ENCODE assay signal across 21 mouse cellular contexts in the genomic region with DNA sequence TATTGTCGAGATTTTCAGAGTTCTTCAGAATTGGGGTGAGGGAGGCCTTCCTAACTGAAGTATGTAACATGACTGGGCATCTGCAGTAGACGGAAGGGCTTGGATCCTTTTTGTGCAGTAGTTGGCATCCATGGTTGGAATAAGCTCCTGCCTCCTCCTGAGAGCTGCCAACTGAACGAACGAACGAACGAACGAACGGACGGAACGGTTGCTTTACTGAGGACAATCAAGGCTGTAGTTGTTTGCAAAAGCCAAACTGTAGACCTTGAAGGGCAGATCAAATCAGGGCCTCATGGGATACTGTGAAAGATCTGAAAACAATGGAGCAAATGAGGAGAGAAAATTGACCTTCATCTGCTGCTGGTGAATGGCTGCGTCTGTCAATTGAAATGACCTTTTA. TPM values are rescaled to one million over a fixed set of nuclear protein-coding genes. Genes with fewer than 3 reads are reported as not detected.
DNase-seq lines count a peak whose midpoint lies in the region; ATAC-seq and TF ChIP-seq lines count a peak whose summit lies in the region.
"Had no signal": no experiment of that assay in that cellular context is flagged by ENCODE, and none has a peak within 500 bp of the region (broad histone marks: within the 10 kb centered on the region; RNA-seq: fewer than 3 reads in every experiment).

No protein-coding gene starts in this region.

- H3K4me3 ChIP-seq in forebrain, postnatal 0 days (ENCODE audit: low read depth, low read length) = no peak overlapping the region
- H3K4me3 ChIP-seq in forebrain, embryonic 10.5 days = no peak overlapping the region
- H3K4me3 ChIP-seq in layer of hippocampus, adult 2 months = no peak overlapping the region
- no peak overlapping the region for H3K4me3 ChIP-seq in intestine, postnatal 0 days (ENCODE audit: low read depth, low read length)
- H3K4me3 ChIP-seq: gastrocnemius, adult 2 months; heart, embryonic 13.5 days; limb, embryonic 12.5 days; liver, embryonic 12.5 days had no signal

- no peak overlapping the region for H3K27ac ChIP-seq in forebrain, postnatal 0 days (ENCODE audit: low read depth, low read length)
- H3K27ac ChIP-seq in forebrain, embryonic 10.5 days = no peak overlapping the region
- H3K27ac ChIP-seq in layer of hippocampus, adult 2 months = peak overlapping the region; percentile 84
- H3K27ac ChIP-seq in intestine, postnatal 0 days (ENCODE audit: low read depth, low read length) = no peak overlapping the region
- H3K27ac ChIP-seq: gastrocnemius, adult 2 months; heart, embryonic 13.5 days; limb, embryonic 12.5 days; liver, embryonic 12.5 days had no signal

- WGBS in forebrain, postnatal 0 days = 16% methylated on average over 11 of the region's 11 CpGs
- 67% methylated on average over 11 of the region's 11 CpGs for whole genome bisulfite sequencing in forebrain, embryonic 10.5 days
- WGBS in intestine, postnatal 0 days = 85% methylated on average over 11 of the region's 11 CpGs

- H3K4me1 ChIP-seq in forebrain, postnatal 0 days (ENCODE audit: insufficient read depth) = no peaks in the 10 kb centered on the region
- H3K4me1 ChIP-seq in forebrain, embryonic 10.5 days = peaks cover 18% of the 10 kb centered on the region
- H3K4me1 ChIP-seq in intestine, postnatal 0 days (replicated peaks; ENCODE audit: control insufficient read depth, insufficient read depth, low read length) = no peaks in the 10 kb centered on the region
- H3K4me1 ChIP-seq: heart, embryonic 13.5 days; limb, embryonic 12.5 days; liver, embryonic 12.5 days had no signal

- no peaks in the 10 kb centered on the region for H3K36me3 ChIP-seq in forebrain, postnatal 0 days (ENCODE audit: insufficient read depth)
- peaks cover 13% of the 10 kb centered on the region for H3K36me3 ChIP-seq in forebrain, embryonic 10.5 days (replicated peaks)
- H3K36me3 ChIP-seq in intestine, postnatal 0 days (ENCODE audit: control insufficient read depth, insufficient read depth) = no peaks in the 10 kb centered on the region
- H3K36me3 ChIP-seq: heart, embryonic 13.5 days; limb, embryonic 12.5 days; liver, embryonic 12.5 days had no signal

- no peak overlapping the region for H3K9ac ChIP-seq in forebrain, postnatal 0 days
- no peak overlapping the region for H3K9ac ChIP-seq in intestine, postnatal 0 days (ENCODE audit: low read depth, low read length)
- H3K9ac ChIP-seq: heart, embryonic 13.5 days; limb, embryonic 12.5 days; liver, embryonic 12.5 days had no signal

- peak; percentile 28 for DNase-seq in adrenal gland, adult 2 months
- no peak for DNase-seq in adrenal gland, postnatal 10 days
- no peak for DNase-seq in forebrain, postnatal 0 days
- DNase-seq in forebrain, embryonic 10.5 days (ENCODE audit: extremely low spot score, low spot score) = no peak
- no peak for DNase-seq in layer of hippocampus, adult 2 months (ENCODE audit: low spot score in 2 of 2)
- DNase-seq in layer of hippocampus, postnatal 36 days = no peak
- DNase-seq in retina, postnatal 1 day = peak; percentile 92
- DNase-seq: cerebellum, adult 9-11 months; embryo, embryonic 11 days; gastrocnemius, adult 2 months; kidney, postnatal 36 days; layer of hippocampus, adult 9-11 months; lung, adult 2 months; thymus, postnatal 14 days had no signal

- no peak for TF ChIP-seq CTCF in forebrain, postnatal 0 days (IDR thresholded peaks at IDR 0.05; ENCODE audit: low read depth)
- no peak for TF ChIP-seq CTCF in layer of hippocampus, adult 2 months (conservative IDR thresholded peaks at IDR 0.05)
- TF ChIP-seq CTCF in intestine, postnatal 0 days (IDR thresholded peaks at IDR 0.05; ENCODE audit: low read depth) = no peak

- ATAC-seq in forebrain, postnatal 0 days = peak; percentile 63
- no peak for ATAC-seq in intestine, postnatal 0 days
- ATAC-seq: liver, embryonic 12.5 days; midbrain, embryonic 16.5 days had no signal

- H3K4me2 ChIP-seq in forebrain, postnatal 0 days (ENCODE audit: low read depth) = no peak overlapping the region
- no peak overlapping the region for H3K4me2 ChIP-seq in intestine, postnatal 0 days (replicated peaks; ENCODE audit: low read depth)
- H3K4me2 ChIP-seq: heart, embryonic 13.5 days; limb, embryonic 12.5 days; liver, embryonic 12.5 days had no signal

- H3K27me3 ChIP-seq in forebrain, postnatal 0 days (ENCODE audit: insufficient read depth, low read length) = no peaks in the 10 kb centered on the region
- no peaks in the 10 kb centered on the region for H3K27me3 ChIP-seq in forebrain, embryonic 10.5 days (ENCODE audit: poor library complexity, severe bottlenecking)
- H3K27me3 ChIP-seq in intestine, postnatal 0 days (replicated peaks; ENCODE audit: control insufficient read depth, insufficient read depth, low read length) = no peaks in the 10 kb centered on the region
- H3K27me3 ChIP-seq: heart, embryonic 13.5 days; limb, embryonic 12.5 days; liver, embryonic 12.5 days had no signal

- H3K9me3 ChIP-seq in forebrain, postnatal 0 days (ENCODE audit: low read length) = no peaks in the 10 kb centered on the region
- peaks cover 1% of the 10 kb centered on the region; the same call in 1 of the 2 replicates for H3K9me3 ChIP-seq in forebrain, embryonic 10.5 days
- H3K9me3 ChIP-seq in intestine, postnatal 0 days (ENCODE audit: control insufficient read depth) = no peaks in the 10 kb centered on the region
- H3K9me3 ChIP-seq: heart, embryonic 13.5 days; limb, embryonic 12.5 days had no signal

RNA-seq across cellular contexts. Expression of a gene that starts 17.5 kb away (rescaled TPM):
- total RNA-seq in adrenal gland, adult 2 months (2021) = 10 to 100 TPM; 21.0 to 22.9 TPM
- 24.9 and 34.2 TPM in 2 replicates for polyA plus RNA-seq in adrenal gland, adult 2 months (2012; rRNA removed)
- total RNA-seq in adrenal gland, postnatal 10 days (2021) = 10 to 100 TPM; 13.8 to 14.0 TPM
- 26.8 and 33.0 TPM in 2 replicates for total RNA-seq in forebrain, postnatal 0 days (2014; rRNA removed)
- 11.7 and 14.3 TPM in 2 replicates for polyA plus RNA-seq in forebrain, postnatal 0 days (2015; fragmentation: Nextera tagmentation; extraction: Ambion mirVana)
- 7.2 and 7.3 TPM in 2 replicates for polyA plus RNA-seq in forebrain, embryonic 10.5 days (2016; fragmentation: Nextera tagmentation; extraction: Ambion mirVana)
- total RNA-seq in layer of hippocampus, adult 2 months (2021) = 100 to 1,000 TPM; 103 to 107 TPM
- 100 to 1,000 TPM; 104 to 106 TPM for total RNA-seq in layer of hippocampus, postnatal 36 days (2021)
- 0.81 and 0.85 TPM in 2 replicates for polyA plus RNA-seq in intestine, postnatal 0 days (2015; fragmentation: Nextera tagmentation; extraction: Ambion mirVana)
- total RNA-seq: granulocyte monocyte progenitor cell, adult 5-6 weeks; megakaryocyte-erythroid progenitor cell, adult 5-6 weeks had no signal

Comparison
In these comparisons a context has a peak if more than half of its experiments do, and no peak if none do; other contexts are left out.
1. DNase-seq: peak in adrenal gland, adult 2 months (single experiment) and retina, postnatal 1 day (single experiment); none in adrenal gland, postnatal 10 days (single experiment), forebrain, postnatal 0 days (single experiment), forebrain, embryonic 10.5 days (single experiment), layer of hippocampus, adult 2 months (0 of 2) and layer of hippocampus, postnatal 36 days (0 of 2).